Mouse (Mus musculus) heart, postnatal 0 days (tissue): Measurements from ENCODE around the gene Sec24c.

Experiments
- CTCF ChIP-seq: IDR thresholded peaks from 2 replicates; pipeline ENCODE4 v1.5.1; 2016; ENCODE audit warnings: antibody characterized with exemption, control low read depth, low read depth
- EP300 ChIP-seq: IDR thresholded peaks from 2 replicates; pipeline ENCODE4 v1.6.1; 2016; ENCODE audit warnings: antibody characterized with exemption, low read depth

DNA sequence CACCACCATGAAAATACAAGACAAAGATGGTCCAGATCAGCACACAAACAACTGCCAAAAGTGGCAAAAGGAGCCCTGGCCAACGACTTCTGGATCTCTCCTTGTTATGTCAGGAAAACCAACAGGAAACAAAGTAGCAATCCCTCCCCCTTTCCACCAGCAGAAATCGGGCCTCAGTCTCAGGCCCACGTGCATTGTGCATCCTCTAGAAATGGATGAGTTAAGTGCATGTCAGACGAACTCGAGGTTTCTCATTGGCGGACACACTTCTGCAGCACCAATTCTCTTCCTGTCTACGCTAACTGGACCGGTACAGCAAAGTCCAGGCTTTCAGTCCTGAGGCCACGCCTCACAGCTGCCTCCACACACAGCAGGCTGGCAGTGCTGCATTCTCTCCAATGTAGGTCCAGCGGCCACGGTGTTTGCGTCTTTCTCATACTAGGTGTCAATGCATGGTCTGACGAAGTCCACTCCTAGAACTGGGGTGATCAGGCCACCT lies 61.8 kb downstream of the Sec24c start:
- TF ChIP-seq CTCF (no peak), EP300 (no peak)
